Mouse (Mus musculus) urinary bladder, adult 18-20 months (tissue): ENCODE results near the gene Coa7.

Source experiments
- DNase-seq, 2 experiments: peaks; one replicate each; pipeline ENCODE4 v3.0.0; 2022; ENCODE audit warnings: low spot score in 2 of 2, mixed read lengths in 2 of 2

Coa7 gene

GRCm38 (mm10) chr4:108327730-108328484, at the start of gene Coa7:
Gene Coa7 (plus strand): TSS chr4:108328140.
- peak; percentile 93 to 96 for DNase-seq

DNA sequence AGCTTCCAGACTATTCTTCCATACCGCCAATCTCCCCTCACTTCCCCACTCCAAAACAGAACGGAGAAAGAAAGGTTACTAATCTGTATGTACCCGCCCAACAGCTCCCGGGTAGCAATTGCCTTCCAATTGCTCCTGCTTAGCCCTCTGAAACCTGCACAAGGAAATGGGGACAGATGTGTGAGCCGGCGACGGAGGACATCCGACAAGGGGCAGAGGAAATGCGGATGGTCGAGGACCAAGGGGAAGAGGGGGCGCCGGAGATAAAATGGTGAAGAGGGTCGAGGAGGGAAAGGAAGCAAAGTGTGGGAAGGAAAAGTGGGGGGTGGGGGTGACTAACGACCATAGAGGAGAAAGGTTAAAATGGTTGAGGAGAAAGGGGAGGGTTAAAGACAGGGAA, 27.7 kb upstream of the Coa7 start:
- no peak for DNase-seq

GRCm38 (mm10) chr4:108300670-108301373, 27.1 kb upstream of the Coa7 start, which contains the start of gene Zyg11b:
Gene Zyg11b (minus strand): TSS chr4:108301096.
- DNase-seq, result peak; percentile 81

- no peak for DNase-seq
These were observed 25.5 kb upstream of the Coa7 start for GRCm38 (mm10) chr4:108302296-108302890.

DNA sequence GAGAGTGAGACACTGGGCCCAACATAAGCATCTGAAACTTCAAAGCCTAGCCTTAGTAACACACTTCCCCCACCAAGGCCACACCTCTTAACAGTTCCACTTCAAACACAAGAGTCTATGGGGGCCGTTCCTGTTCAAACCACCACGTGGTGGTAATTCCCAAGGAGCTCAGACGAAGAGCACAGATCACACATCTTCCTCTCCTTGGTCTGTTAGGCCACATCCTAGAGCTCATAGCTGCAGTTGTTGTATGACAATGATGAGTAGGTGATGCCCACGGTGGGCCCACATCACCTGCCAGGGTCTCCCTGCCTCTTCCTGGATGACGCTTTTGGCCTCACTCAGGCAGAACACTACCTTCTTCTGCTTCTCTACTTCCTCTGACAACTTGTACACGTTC, 17.2 kb upstream of the Coa7 start:
- DNase-seq, result no peak

- DNase-seq, result no peak
These were observed 13.9 kb upstream of the Coa7 start for GRCm38 (mm10) chr4:108314041-108314440.

DNA sequence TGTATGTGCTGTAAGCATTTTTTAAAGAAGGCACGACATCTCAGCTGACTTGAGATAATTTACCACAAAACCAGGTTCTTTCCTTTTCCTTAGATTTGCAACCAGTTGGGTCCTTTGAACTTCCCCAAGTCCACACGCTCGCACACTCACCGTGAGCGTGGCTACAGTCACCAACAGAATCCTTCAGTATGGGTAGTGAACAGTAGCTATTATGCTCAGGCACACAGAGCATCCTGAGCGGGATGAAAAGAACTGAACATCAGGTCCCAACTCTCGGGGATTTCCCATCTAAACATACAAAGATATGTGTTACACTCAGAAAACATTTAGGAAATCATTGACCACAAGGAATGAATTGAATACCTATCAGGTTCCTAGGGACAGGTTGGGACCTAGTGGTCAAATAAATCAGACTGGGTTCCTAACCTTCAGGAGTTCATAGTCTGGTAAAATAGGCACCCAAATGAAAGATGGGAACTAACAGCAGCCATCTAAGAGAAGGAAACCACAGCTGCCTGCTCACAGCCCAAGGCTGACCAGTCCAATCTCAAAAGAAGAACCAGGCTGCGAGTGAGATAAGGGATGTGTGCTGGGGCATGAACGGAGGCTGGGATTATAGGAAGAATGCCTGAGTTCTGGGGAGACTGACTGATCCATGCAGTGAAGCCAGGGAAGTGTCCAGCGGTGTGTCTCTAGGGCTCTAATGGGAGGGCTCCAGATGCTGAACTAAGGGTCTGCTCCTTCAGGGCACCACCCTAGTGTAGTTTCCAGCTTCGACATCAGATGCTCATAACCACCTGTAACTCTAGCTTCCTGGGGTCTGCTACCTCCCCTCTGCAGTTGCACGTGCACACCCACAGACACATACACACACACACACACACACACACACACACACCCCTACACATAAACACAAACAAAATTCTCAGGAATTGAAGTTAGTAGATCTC, 10.0 kb upstream of the Coa7 start:
- DNase-seq, result no peak

GRCm38 (mm10) chr4:108318649-108319615, 9.0 kb upstream of the Coa7 start:
- DNase-seq, result no peak

- no peak for DNase-seq
These were observed 8.2 kb upstream of the Coa7 start for GRCm38 (mm10) chr4:108319747-108320146.

GRCm38 (mm10) chr4:108320627-108321380, 7.1 kb upstream of the Coa7 start:
- no peak for DNase-seq

DNA sequence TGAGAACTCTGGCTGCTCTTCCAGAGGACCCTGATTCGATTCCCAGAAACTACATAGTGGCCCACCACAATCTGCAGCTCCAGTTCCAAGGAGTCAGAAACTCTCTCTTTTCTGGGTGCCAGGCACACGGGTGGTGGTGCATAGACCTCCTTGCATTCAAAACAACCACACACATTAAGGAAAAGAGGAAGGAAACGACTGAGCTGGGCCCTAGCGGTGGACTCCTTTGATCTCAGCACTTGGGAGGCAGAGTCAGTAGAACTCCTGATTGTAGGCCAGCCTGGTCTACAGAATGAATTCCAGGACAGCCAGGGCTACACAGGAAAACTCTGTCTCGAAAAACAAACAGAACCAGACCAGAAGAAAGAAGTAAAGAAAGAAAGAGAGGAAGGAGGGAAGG, 4.4 kb upstream of the Coa7 start:
- no peak for DNase-seq

DNA sequence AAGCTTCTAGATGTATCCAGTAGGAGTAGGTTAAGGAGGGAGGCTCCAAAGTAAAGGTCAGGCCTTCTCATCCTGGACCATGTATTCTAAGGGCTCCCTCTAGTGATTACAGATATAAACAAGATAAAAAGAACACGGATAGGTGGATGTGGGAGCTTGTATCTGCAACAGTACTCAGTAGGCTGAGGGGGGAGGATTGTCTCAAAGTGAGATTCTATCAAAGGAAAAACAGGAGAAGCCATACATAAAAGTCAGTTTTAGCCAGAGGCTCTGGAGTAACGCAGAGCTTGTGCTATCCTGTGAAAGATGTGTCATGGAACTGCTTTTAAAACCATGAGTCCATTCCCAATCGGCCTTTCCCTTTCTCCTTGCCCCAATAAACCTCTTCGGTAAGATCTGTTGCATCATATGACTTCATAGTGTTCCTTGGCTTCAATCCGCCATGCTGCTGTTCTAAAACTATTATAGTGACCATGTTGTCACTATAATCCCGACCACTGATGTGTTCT, 815 bp upstream of the Coa7 start:
- peak in 1 of 2 experiments; percentile 5 for DNase-seq

DNA sequence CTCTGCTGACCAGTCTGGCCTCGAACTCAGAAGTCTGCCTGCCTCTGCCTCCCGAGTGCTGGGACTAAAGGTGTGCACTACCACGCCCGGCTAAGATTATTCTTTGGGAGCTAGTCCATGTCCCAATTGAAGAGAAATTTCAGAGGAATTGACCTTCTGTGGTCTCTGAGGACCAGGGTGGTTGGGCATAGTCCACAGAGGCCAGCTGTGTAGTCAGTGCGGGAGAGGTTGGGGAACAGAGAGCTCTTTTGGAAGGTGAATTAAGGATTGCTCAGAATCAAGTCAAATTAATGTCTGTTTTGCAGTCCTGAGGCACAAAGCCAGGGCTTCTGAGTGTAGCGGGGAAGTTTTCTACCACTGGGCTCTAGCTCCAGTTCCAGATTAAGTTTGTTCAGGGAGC, 1.9 kb downstream of the Coa7 start:
- DNase-seq, result no peak

GRCm38 (mm10) chr4:108332041-108332440, 4.1 kb downstream of the Coa7 start:
- no peak for DNase-seq

GRCm38 (mm10) chr4:108335413-108335812, 7.5 kb downstream of the Coa7 start:
- no peak for DNase-seq

DNA sequence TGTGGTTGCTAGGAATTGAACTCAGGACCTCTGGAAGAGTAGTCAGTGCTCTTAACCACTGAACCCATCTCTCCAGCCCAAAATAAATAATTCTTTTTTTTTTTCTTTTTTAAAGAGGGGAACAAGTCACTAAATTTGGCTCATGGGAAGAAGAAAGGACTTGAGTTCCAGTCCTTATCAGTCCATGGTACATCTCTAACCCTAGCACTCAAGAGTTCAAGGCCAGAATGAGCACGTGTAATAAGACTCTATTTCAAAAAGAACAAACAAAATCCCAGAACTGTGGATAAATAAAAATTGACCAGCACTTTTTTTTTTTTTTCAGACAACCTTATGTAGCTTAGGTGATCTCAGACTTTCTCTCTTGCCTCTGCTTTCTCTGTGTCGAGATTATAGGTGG, 8.8 kb downstream of the Coa7 start:
- DNase-seq, result no peak

DNA sequence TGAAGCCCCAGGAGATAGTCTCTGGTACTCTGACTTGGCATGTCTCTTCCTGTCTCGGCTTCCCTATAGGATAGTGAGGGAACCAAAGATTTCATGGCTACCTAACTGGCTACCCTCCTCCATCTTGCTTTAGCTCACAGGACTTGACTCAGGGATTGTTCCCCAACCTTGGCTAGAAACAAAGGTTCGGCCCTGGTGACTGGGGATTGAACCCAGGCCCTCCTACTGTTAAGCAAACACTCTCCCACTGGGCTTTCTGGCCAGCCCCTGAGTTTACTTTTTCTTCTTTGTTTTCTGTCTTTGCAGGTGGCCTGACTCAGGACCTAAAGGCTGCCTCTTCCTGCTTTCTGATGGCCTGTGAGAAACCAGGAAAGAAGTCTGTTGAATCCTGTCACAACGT, 9.9 kb downstream of the Coa7 start:
- no peak for DNase-seq

- DNase-seq, result peak; percentile 54 to 55
These were observed 10.4 kb downstream of the Coa7 start for GRCm38 (mm10) chr4:108338321-108338733.

GRCm38 (mm10) chr4:108338811-108339210, 10.9 kb downstream of the Coa7 start:
- DNase-seq, result no peak
